Mouse (Mus musculus): ENCODE results near the gene Il3.

DNA sequence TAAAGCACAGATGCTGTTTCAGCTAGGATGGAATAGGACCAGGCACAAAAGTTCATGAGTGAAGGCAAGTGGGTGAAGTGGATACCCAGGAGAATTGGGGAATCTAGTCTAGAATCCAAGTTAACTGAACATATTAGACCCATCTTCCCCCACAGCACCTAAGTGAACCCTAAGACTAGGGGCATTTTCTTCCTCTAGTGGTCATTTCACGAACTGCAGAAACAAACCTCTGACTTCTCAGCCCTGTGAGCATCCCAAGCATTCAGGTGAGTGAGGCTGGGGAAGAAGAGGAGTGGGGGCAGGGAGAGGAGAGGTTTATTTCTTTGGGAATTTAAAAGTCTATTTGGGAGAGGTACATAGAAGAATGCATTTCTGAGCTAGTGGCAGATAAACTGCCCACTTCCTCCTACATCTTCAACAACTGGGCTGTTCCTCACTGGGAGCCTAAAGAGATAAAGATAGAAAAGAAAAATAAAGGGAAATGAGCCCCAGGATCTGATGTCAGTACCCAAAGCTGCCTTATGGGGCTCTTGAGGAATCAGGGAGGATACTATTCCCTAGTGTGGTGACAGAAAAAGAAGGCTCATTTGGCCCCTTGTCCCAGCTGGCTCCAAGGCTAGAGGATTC lies 3.6 kb downstream of the Il3 start:
- TF ChIP-seq CTCF (conservative IDR thresholded peaks at IDR 0.05 in 1 of 2, IDR thresholded peaks at IDR 0.05 in 1 of 2; ENCODE audit: low read depth in 2 of 2, low read length in 2 of 2) (peak; percentile 68 to 92), MEF2A (IDR thresholded peaks at IDR 0.05; ENCODE audit: borderline replicate concordance, low read depth, low read length) (no peak), POLR2AphosphoS2 (IDR thresholded peaks at IDR 0.05; ENCODE audit: low read depth, low read length) (no peak), ETS1 (conservative IDR thresholded peaks at IDR 0.05; ENCODE audit: low read depth, low read length) (no peak), EP300 (IDR thresholded peaks at IDR 0.05; ENCODE audit: low read length) (no peak), JUND (conservative IDR thresholded peaks at IDR 0.05; ENCODE audit: low read depth, low read length) (no peak), POLR2A (IDR thresholded peaks at IDR 0.05; ENCODE audit: low read depth, low read length) (no peak), KAT2A (IDR thresholded peaks at IDR 0.05; ENCODE audit: insufficient replicate concordance, low read length) (no peak), ZC3H11A (IDR thresholded peaks at IDR 0.05; ENCODE audit: low read depth, low read length) (no peak), ELF1 (IDR thresholded peaks at IDR 0.05; ENCODE audit: low read depth, low read length) (no peak), RCOR1 (conservative IDR thresholded peaks at IDR 0.05; ENCODE audit: low read depth, low read length) (no peak)
